Mouse (Mus musculus) T-cell, adult 2 months (primary cell): Measurements from ENCODE around the gene Efhc1.

ENCODE experiments used
- DNase-seq: peaks from one replicate; pipeline ENCODE4 v3.0.0; 2022; ENCODE audit warnings: low spot score

The Efhc1 gene

DNA sequence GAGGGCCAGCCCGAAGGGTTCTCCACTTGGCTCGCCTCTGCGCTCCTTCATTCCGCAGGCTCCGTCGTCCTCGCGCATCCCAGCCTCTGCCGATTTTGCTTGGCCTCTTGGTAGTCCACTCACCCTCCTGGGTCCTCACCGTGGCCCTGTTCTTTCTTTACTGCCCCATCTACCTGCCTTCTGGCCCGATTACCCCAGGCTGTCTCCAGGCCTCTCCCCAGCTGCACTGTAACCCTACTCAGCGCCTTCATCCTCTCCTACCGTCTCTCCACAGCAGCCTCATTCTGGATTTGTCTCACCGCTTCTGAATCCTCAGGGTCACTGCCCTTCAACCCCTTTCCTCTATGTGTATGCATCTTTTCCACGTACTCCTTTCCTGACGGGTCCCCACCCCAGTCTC is 373 bp downstream of the Efhc1 start:
- no peak for DNase-seq

DNA sequence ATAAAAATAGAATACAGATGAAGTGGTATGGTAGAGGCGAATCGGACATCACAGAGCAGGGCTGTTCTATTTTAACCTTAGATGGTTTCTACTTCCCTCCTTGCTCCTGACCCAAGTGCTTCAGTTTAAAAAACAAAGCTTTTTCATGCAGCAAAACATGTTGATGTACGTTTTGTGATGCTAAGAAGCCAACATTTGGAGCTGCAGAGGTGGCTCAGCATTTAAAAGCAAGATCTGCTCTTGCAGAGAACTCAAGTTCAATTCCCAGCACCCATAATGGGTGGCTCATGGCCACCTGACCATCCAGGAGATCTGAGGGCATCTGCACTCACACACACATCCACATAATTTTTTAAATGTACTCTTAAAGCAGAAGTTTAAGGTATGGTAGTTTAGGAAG is 3.5 kb downstream of the Efhc1 start:
- DNase-seq, result no peak

DNA sequence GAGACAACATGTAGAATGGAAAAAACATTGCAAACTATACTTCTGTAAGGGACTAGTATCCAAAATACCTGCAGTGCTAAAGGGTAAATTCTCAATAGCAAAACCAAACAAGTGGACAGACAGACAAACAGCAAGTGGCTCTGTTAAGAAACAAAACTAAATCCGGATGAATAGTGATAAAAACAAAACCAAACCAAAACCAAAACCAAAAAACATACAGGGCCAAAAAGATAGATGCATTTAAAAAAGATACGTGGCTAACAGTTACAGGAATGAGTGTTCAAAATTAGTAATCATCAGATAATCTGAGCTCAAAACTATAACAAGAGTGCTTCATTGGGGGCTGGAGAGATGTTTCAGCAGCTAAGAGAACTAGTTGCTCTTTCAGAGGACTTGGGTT is 18.2 kb downstream of the Efhc1 start:
- no peak for DNase-seq

DNA sequence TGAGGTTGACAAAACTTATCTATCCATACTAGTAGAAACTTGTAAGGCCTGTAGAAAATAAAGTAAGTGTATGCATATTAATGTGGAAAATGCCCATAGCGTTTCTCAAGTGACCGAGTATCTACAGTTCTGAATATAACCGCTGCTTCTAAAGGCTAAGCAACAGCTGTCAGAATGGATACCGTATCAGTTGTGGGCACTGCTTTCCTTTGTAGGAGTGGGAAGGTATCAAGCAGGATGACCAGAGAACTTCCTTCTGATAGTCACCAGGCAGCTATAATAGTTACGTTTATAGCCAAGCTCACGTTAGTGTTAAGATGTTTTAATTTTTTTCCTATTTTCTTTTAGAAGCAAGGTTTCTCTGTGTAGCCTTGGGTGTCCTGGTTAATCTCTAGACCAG is 22.0 kb downstream of the Efhc1 start:
- no peak for DNase-seq

DNA sequence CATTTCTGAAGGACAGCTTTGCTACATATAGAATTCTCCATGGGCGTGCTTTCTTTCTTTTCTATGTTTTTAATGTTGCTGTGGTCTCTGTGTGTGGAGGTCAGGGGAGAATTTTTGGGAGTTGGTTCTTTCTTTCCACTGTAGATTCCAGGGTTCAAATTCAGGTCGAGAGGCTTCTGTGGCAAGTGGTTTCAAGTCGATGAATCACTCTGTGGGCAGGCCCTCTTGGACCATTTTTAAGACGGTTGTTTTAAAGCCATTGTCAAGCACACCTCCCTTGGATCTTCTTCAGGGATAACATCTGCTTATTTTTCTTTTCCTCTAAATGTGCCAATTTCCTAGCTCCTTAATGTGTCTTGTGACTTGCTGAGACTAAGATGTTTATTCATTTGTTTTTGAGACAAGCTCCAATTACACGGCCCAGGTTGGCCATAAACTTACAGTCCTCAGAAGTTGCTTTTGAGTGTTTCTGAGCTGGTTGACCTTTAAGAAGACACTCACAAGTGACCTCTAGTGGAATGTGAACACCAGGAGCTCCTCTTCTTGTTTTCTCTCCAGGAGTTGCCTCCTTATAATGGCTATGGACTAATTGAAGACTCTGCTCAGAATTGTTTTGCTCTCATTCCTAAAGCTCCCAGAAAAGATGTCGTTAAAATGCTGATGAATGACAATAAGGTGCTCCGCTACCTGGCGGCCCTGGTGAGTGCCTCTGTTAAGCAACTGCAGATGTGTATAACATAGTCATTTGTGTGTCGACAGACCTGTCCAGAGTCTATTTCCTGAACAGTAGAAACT is 23.1 kb downstream of the Efhc1 start:
- DNase-seq, result no peak

DNA sequence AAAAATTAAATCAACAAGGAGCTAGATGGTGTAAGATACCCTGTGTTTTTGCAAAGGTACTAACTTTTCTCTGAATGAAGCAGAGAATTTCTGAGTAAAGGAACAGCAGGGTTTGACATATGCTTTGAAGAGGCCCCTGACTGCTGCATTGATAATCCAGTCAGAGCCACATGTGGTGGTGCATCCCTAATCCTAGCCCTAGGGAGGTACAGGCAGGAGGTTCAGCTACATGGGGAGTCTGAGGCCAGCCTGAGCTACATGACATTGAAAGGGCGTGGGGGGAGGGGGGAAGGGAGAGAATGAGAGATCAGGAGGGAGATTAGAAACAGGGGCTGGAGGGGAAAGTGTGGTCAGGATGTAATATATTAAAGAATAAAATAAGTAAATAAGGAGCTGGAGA is 29.1 kb downstream of the Efhc1 start:
- no peak for DNase-seq

DNA sequence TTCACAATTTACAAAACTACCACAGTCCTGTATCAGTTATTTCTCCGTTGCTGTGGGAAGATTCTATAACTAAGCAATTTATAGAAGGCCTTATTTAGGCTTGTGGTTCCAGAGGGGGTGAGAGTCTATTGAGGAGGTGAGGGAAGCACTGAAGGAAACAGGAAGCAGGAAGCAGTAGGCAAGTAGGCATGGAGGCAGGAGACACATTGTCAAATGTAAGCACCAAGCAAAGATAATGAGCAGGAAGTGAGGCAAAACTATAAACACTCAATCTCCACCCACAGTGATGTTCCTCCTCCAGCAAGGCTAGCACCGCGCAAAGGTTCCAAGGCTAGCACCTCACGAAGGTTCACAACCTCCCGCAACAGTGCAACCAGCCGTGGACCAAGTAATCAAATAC is 30.3 kb downstream of the Efhc1 start:
- no peak for DNase-seq

DNA sequence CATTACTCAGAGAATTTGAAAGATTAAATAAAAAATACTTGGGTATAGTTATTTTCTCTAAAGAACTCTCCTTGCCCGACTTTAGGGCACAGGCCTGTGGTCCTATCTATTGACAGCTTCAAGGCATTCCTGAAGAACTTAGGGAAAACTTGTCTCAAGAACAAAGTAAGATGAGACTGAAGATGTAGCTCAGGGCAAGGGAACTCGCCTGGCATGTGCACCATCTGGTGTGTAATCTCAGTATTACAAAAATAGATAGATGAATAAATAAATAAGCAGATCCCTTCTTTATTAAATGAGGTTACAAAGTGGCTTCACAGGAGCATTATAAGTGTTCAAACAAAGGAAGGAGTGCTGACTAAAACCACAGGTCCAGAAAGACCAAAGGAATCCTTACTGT is 32.7 kb downstream of the Efhc1 start:
- DNase-seq, result no peak

DNA sequence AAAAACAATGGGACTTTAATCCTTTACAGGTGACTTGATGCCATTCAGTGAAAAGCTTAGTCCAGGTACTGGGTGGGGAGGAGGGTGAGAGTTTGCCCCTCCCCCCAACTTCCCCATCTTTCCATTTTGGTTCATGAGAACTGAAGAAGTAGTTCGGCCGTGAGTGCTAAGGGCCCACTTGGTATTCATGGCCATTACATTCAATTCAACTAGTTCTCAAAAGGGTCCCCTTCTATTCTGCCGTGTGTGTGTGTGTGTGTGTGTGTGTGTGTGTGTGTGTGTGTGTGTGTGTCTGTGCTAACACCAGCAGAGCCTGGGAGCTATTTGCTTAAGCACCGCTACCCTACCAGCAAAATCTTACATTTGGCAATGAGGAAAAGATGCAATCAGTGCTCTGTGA is 33.2 kb downstream of the Efhc1 start:
- no peak for DNase-seq

DNA sequence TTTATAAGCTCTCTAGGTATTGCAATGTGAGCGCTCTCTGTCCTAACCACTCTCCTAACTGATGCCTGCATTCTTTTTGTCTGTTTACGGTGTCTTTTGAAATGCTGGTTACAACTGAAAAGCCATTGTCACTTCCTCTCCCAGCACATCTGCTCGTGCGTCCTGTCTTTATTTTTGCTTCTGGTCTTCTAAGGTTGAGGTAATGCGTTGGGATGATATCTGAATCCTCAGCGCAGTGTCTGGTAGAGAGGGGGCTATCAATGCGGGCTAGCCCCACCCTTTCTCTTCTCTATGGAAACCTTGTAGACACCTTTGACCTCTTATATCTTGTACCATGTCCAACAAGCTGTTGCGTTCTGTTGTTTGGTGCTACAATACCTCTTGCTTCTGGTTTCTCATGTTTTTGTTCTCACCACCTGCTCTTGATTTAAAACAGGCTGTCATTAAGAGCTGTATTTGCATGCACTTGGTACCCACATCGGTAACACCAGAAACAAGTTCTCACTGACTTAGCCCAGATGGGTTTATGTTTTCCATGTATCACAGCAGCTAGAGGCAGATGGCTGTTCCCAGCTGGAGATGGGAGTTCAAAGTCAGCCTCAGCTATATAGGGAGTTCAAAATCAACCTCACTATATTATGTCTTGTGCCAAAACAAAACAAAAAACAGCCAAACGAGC is 35.1 kb downstream of the Efhc1 start:
- no peak for DNase-seq

DNA sequence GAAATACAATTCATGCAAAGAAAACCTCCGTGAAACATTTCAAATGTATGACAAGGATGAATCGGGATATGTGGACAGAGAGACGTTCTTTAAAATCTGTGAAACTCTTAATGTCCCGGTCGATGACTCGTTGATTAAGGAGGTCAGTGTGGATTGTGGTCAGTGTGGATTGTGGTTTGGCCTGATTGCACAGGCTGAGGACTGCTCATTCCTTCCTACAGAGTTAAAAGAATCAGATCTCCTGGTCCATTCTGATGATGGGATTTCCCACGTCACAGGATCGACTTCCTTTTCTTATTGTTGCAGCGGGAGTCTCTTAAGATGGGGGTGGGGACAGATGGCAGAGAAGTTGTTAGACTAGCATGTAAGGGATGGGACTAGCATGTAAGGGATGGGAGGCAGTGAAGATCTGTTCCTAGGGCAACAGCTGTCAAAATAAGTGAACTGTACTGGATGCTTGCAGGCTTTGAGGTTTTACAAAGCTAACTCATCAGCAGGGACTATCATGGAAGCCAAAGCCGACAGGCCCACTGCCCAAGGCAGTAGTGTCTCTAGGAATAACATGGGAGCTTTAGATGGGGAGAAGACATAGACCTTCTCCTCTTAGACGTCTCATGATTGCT is 38.1 kb downstream of the Efhc1 start:
- DNase-seq, result no peak

DNA sequence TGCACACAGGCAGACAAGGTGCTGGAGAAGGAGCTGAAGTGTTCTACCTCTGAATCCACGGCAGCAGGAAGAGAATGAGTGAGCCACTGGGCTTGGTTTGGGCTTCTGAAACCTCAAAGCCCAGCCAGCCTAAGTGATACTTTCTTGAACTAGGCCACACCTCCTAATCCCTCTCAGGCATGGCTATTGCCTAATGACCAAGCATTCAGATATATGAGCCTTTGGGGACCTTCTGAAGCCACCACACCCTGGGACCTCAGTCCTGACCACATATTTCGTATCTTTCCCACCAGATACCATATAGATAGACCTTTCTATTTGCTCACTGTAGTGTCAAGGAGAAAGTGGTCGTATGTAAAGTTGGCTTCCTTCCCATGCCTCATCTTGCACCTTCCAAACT is 42.3 kb downstream of the Efhc1 start:
- DNase-seq, result no peak

DNA sequence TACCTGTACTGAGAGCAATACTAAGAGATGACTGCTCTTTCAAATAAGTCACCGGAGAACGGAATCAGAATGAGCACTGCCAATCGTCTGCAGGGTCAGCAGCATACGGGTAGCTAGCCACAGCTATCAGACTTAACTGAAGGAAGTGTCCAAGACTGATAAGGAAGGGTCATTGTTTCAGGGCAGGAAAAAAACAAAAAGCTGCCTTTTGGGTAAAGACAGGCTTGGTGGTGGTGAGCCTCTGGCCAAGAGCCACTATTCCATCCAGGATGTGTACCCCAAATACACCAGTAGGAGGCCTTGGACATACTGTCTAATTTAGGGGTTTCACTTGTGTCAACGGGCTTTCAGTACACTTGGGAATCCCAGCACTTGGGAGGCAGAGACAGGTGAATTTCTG is 42.9 kb downstream of the Efhc1 start:
- DNase-seq, result no peak

DNA sequence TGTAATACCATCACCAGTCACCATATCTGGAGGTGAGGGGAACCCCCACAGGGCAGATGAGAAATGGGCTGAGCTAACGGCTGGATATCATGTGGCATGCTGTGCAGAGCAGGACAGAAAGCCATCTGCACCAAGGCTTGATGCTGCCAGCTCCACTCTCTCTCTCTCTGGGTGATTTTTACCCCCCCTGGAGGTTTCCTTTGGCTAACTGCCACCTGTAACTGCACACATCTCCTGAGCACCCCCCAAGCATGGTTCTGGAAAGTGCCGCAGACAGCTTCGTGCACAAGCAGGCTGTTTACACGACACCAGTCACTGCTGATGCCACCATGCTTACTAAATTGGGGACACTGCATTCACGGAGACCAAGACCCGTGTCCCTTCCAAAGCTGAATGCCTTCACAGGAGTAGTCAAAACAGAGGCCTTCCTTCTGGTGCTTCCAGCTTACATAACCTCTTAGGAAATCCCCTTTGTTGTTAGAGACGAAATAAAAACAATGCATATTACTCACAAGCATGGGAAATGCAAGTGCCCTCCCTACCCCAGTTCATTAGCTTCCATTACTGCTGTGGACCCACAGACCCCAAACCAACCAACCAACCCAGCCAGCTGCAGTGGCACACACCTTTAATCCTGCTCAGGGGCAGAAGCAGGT is 44.0 kb downstream of the Efhc1 start:
- DNase-seq, result no peak

DNA sequence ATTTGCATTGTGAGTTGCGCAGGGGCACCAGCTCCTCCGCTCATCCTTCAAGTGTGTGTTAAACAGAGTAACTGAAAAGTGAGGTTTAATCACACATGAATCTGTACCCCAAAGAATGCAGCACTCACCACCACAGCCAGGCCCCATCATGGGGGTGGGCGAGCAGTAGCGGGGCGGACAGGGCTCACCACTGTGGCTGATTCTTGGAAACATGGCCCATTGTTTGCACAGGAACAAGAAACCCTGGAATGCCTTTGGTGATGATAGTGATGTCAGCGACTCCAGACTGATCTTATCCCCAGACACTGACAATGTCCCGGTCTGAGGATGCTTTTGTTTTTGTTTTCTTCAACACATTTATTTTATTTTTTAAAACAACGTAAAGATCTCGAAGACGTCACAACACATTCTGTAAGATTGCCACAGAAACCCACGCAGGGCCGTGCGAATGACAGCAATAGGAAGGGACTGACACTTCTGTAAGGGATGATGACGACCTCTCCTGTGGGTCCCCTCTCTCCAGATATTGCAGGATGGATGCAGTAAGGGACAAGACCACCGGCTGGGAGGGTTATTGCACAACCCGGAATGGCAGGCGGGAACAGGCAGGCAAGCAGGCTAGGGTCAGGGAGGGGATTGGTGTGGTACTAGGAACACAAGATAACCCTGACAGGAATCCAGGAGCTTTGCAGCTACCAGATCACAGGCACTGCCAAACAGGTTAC is 45.3 kb downstream of the Efhc1 start:
- DNase-seq, result no peak

DNA sequence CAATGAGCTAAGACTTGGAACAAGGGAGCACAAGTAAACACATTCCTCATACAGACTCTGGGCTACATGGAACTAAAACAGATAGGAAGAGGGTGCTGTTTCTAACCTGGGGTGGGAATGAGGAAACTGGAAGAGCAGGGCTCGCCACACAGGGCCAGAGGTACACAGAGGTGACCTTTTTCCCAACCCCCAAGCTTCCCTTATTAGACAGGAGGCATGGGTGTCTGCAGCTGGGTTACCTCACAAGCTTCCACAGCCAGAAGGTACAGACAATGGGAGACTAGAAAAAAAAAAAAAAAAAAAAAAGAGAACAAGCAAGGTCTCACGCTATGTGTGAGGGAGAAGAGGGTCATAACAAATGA is 45.9 kb downstream of the Efhc1 start:
- no peak for DNase-seq

DNA sequence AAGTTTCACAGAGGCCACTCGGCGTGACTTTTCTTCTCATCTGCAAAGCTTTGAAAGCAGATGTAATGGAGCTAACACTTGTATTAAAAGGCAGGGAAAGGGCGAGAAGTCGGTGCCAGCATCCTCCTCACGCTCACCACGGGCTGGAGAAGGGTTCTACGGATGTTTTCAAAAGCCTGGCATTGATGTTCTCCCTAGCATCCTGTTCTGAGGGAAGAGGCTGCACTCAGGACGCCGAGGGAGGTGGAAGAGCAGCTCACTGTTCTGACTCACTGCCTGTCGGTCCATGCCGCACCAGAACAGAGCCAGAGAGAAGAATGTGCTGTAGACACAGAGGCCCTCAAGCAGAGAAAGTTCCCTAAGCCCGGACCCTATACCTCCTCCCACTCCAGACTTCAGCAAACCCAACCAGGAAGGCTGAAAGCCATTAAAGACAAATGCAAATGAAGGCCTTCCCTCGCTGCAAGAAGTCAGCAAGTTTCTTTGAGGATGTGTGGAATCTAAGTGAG is 46.5 kb downstream of the Efhc1 start:
- no peak for DNase-seq

DNA sequence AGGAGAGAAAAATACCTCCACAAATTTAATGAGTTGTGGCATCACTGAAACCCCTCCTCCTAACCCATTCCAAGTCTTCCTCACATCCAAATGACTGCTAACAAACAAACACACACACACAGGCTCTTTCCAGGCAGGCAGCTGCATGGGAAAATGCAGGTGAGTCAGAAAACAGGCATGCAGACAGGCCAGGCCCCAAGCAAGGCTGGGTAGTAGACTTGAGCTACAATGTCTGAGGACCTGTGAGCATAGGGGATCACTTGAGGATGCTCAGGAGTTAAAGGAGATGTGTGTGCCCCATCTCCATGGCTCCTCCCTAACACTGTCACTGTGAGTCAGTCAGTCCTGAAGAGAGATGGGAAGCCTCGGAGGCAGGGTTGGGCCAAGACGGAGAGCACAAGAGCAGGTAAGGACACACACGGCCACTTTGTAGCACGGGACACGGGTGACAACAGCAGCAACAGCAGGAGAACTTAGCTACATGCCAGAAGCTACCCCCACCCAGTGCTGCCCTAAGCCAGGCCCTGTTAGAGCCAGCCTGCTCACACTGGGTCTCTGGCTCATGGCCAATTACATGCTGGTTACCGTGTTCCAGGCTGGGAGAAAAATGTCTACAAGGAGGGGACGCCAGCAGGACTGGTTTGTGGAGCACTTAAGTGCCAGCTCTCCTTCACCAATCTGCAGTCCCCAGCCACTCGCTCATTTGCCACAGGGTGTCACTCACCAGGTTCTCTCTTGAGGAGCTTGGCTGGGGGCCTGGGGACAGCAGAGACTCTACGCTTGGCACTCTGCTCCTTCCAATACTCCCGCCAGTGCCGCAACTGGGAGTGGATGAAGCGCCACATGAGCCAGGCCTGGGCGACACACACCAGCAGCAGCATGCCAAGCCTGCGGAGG is 51.1 kb downstream of the Efhc1 start:
- no peak for DNase-seq

DNA sequence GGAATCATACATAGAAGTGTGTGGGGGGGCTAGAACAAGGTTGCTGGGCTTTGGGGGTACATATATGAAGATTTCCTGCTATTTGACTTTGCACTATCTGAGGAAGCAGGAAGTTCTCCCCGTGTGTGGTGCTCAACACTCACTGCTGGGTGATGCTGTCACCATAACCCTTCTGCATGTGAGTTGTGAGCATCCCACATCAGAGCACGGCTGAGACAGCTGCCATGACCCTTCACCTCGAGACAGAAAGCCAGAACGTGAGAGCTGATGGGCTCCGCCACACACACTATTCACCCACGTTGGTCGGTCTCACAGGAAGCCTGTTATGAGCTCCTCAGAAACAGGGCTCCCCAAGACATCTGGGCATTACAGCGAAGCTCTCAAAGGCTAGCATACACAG is 53.2 kb downstream of the Efhc1 start:
- no peak for DNase-seq

DNA sequence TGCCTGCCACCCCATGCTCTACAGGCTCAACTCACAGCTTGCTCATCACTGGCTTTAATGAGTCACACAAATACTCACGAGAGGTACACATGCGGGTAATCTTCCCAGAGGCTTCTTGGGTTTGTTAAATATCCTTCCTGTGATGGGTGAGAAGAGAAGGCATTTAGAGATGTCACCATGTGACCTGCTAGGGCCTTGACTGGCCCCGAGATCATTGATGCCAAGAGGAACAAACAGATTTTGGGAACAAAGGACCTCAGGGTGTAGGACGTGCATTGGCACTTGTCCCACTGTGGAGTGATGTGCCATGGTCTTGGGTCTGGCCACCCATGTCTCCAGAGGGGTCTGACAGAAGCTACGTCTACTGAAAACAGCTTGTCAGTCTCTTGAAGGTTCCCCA is 55.3 kb downstream of the Efhc1 start:
- DNase-seq, result no peak
